Mouse (Mus musculus) CH12.LX (cell line): ENCODE data around the gene Cenpu. TPM values are rescaled to one million over a fixed set of nuclear protein-coding genes. Genes with fewer than 3 reads are reported as not detected.

ENCODE experiments used
- DNase-seq: peaks from one replicate; pipeline ENCODE4 v3.0.0-alpha.2; 2013; ENCODE audit errors: extremely low read depth
- H3K27ac ChIP-seq: 2 replicates; pipeline ENCODE4 v1.5.1; 2012; ENCODE audit warnings: low read depth, mild to moderate bottlenecking, control low read depth, moderate library complexity; ENCODE audit not compliant: insufficient read depth
- H3K27me3 ChIP-seq: replicated peaks from 2 replicates; pipeline ENCODE3; 2012; ENCODE audit warnings: inconsistent platforms
- H3K36me3 ChIP-seq, 2 experiments: replicated peaks in 1 of 2; 2 replicates each; pipeline versions ENCODE3 to v1.6.1; 2012; ENCODE audit warnings: inconsistent platforms in 1 of 2, low read length in 1 of 2, mild to moderate bottlenecking in 1 of 2, mixed read lengths in 1 of 2, moderate library complexity in 1 of 2; ENCODE audit not compliant: control insufficient read depth in 1 of 2, insufficient read depth in 1 of 2
- H3K4me1 ChIP-seq, 2 experiments: 2 replicates each; pipeline ENCODE4 v1.6.1; 2012; ENCODE audit warnings: inconsistent platforms in 1 of 2, moderate library complexity in 1 of 2; ENCODE audit not compliant: insufficient read depth in 2 of 2, control insufficient read depth in 1 of 2
- H3K4me2 ChIP-seq: 2 replicates; pipeline ENCODE4 v1.6.1; 2012; ENCODE audit warnings: low read depth, mild to moderate bottlenecking, control low read depth; ENCODE audit not compliant: poor library complexity, insufficient read depth, severe bottlenecking
- H3K4me3 ChIP-seq, 3 experiments: fragments of 150-350 bp in 1 of 3; sonication (generic) in 1 of 3; replicated peaks in 1 of 3; 2 replicates each; pipeline versions ENCODE3 to v1.5.1; 2011 to 2012; ENCODE audit warnings: low read depth in 2 of 3, low read length in 2 of 3, mild to moderate bottlenecking in 2 of 3, moderate library complexity in 2 of 3, control low read depth in 1 of 3, improper control_type of control experiment in 1 of 3, inconsistent platforms in 1 of 3, mixed read lengths in 1 of 3; ENCODE audit not compliant: poor library complexity in 1 of 3
- H3K79me2 ChIP-seq: replicated peaks from 2 replicates; pipeline ENCODE4 v1.6.1; 2012; ENCODE audit warnings: mild to moderate bottlenecking, moderate library complexity; ENCODE audit not compliant: control insufficient read depth, poor library complexity, insufficient read depth, severe bottlenecking; ENCODE audit errors: extremely low read depth
- H3K9ac ChIP-seq: 2 replicates; pipeline ENCODE4 v1.6.1; 2012; ENCODE audit warnings: low read depth, mild to moderate bottlenecking, control low read depth, moderate library complexity; ENCODE audit not compliant: insufficient read depth
- H3K9me3 ChIP-seq: replicated peaks from 2 replicates; pipeline ENCODE3; 2012; ENCODE audit warnings: low read length, inconsistent platforms, mixed read lengths
- BHLHE40 ChIP-seq: IDR thresholded peaks from 2 replicates; pipeline ENCODE4 v1.6.1; 2011; ENCODE audit warnings: mild to moderate bottlenecking, low read depth, low read length, improper control_type of control experiment
- CHD1 ChIP-seq: IDR thresholded peaks from 2 replicates; pipeline ENCODE4 v1.6.1; 2012; ENCODE audit warnings: low read depth, low read length, improper control_type of control experiment, inconsistent platforms
- E2F4 ChIP-seq: IDR thresholded peaks from 2 replicates; pipeline ENCODE4 v1.6.1; 2011; ENCODE audit warnings: low read depth, low read length, improper control_type of control experiment; ENCODE audit not compliant: insufficient replicate concordance
- ELF1 ChIP-seq: IDR thresholded peaks from 2 replicates; pipeline ENCODE4 v1.6.1; 2014; ENCODE audit warnings: low read depth, mild to moderate bottlenecking, inconsistent platforms, low read length, improper control_type of control experiment
- JUN ChIP-seq: IDR thresholded peaks from 2 replicates; pipeline ENCODE4 v1.6.1; 2011; ENCODE audit warnings: low read depth, mild to moderate bottlenecking, low read length, improper control_type of control experiment, moderate library complexity; ENCODE audit not compliant: insufficient read depth
- JUND ChIP-seq: conservative IDR thresholded peaks from 2 replicates; pipeline ENCODE4 v1.6.1; 2011; ENCODE audit warnings: low read depth, low read length, improper control_type of control experiment
- KAT2A ChIP-seq: IDR thresholded peaks from 2 replicates; pipeline ENCODE4 v1.6.1; 2012; ENCODE audit warnings: low read length, improper control_type of control experiment, inconsistent platforms; ENCODE audit not compliant: insufficient replicate concordance
- MAX ChIP-seq: IDR thresholded peaks from 2 replicates; pipeline ENCODE4 v1.6.1; 2011; ENCODE audit warnings: low read length, improper control_type of control experiment
- MAZ ChIP-seq: IDR thresholded peaks from 2 replicates; pipeline ENCODE4 v1.6.1; 2012; ENCODE audit warnings: low read depth, mild to moderate bottlenecking, inconsistent platforms, low read length, improper control_type of control experiment, moderate library complexity
- NELFE ChIP-seq: IDR thresholded peaks from 2 replicates; pipeline ENCODE4 v1.6.1; 2011; ENCODE audit warnings: low read depth, low read length, improper control_type of control experiment
- NRF1 ChIP-seq: IDR thresholded peaks from 2 replicates; pipeline ENCODE4 v1.6.1; 2014; ENCODE audit warnings: low read depth, mild to moderate bottlenecking, inconsistent platforms, low read length, improper control_type of control experiment, moderate library complexity
- POLR2A ChIP-seq: IDR thresholded peaks from 2 replicates; pipeline ENCODE4 v1.6.1; 2011; ENCODE audit warnings: low read depth, mild to moderate bottlenecking, improper control_type of control experiment, low read length
- POLR2AphosphoS2 ChIP-seq: IDR thresholded peaks from 2 replicates; pipeline ENCODE4 v1.6.1; 2011; ENCODE audit warnings: low read depth, low read length, improper control_type of control experiment
- RAD21 ChIP-seq: IDR thresholded peaks from 2 replicates; pipeline ENCODE4 v1.6.1; 2011; ENCODE audit warnings: low read depth, mild to moderate bottlenecking, low read length, improper control_type of control experiment, moderate library complexity
- RCOR1 ChIP-seq: conservative IDR thresholded peaks from 2 replicates; pipeline ENCODE4 v1.6.1; 2012; ENCODE audit warnings: low read depth, mild to moderate bottlenecking, inconsistent platforms, low read length, improper control_type of control experiment
- SMC3 ChIP-seq: IDR thresholded peaks from 2 replicates; pipeline ENCODE4 v1.6.1; 2011; ENCODE audit warnings: low read depth, low read length, improper control_type of control experiment
- TBP ChIP-seq: conservative IDR thresholded peaks from 2 replicates; pipeline ENCODE4 v1.6.1; 2011; ENCODE audit warnings: low read depth, low read length, improper control_type of control experiment
- UBTF ChIP-seq: IDR thresholded peaks from 2 replicates; pipeline ENCODE4 v1.6.1; 2012; ENCODE audit warnings: low read depth, mild to moderate bottlenecking, inconsistent platforms, low read length, improper control_type of control experiment, moderate library complexity
- USF1 ChIP-seq: IDR thresholded peaks from 2 replicates; pipeline ENCODE4 v1.6.1; 2014; ENCODE audit warnings: low read depth, mild to moderate bottlenecking, inconsistent platforms, low read length, improper control_type of control experiment
- ZKSCAN1 ChIP-seq: IDR thresholded peaks from 2 replicates; pipeline ENCODE4 v1.6.1; 2012; ENCODE audit warnings: low read depth, inconsistent platforms, low read length, improper control_type of control experiment, borderline replicate concordance
- ZNF384 ChIP-seq: IDR thresholded peaks from 2 replicates; pipeline ENCODE4 v1.6.1; 2012; ENCODE audit warnings: low read depth, low read length, improper control_type of control experiment, inconsistent platforms
- dilution Hi-C: fragments of 300-500 bp; cut with MboI; formaldehyde crosslinking; loops from 2 replicates; pipeline ENCODE4 v1.14.3; 2020; ENCODE audit warnings: low sequenced_read_pairs; ENCODE audit not compliant: extremely low pct_unique_long_range_greater_than_20kb, extremely low pct_ligation_motif_present
- in situ Hi-C: fragments of 300-500 bp; cut with MboI; formaldehyde crosslinking; loops from 3 replicates; pipeline ENCODE4 v1.14.3; 2019; ENCODE audit warnings: low sequenced_read_pairs, low pct_ligation_motif_present, low pct_unique_long_range_greater_than_20kb, mixed read lengths
- polyA plus RNA-seq: library from polyadenylated mRNA; unstranded; fragments of >175 nt; gene quantifications from 2 replicates; pipeline ENCODE4 v1.2.1, GENCODE M21; 2012; ENCODE audit warnings: low read depth; ENCODE audit not compliant: insufficient read length
- total RNA-seq, 2 experiments: library from RNA; depleted of rRNA; stranded (reverse); fragments of 300-350 nt in 1 of 2; fragments of >200 nt in 1 of 2; gene quantifications; 2 replicates each; pipeline ENCODE4 v1.2.3; 2012 to 2014

Cenpu gene
- total and polyA plus RNA-seq, 3 experiments, result 7.8 to 27.7 (median 26.8) TPM

DNA sequence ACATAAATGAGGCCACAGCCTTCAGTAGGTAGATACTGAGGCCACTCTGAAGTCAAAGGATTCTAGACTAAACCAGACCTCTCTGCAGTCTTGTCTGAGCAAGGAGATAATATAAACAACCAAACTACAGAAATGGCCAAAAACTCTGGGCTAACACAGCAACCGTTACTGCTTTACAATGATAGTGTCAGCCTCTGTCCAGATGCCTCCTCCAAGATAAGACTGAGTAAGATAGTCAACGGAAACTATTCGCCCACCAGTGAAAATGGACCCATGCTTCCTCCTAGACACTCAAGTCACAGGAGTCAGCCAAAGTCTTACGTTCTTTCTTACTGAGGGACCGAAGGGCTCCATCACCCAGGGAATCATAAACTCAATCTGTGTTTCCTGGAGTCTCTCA, 36.1 kb downstream of the Cenpu start:
- no peak overlapping the region for H3K9ac ChIP-seq
- no peak for DNase-seq
- in situ Hi-C loops (no loop called here), dilution Hi-C loops (no loop called here)
- peaks cover 18 to 45% of the 10 kb centered on the region in 2 experiments for H3K36me3 ChIP-seq
- H3K4me1 ChIP-seq, result peaks cover 0 to 6% of the 10 kb centered on the region in 2 experiments; a peak in 1 of 4 replicates
- H3K4me3 ChIP-seq, result no peak overlapping the region
- no peak overlapping the region for H3K27ac ChIP-seq
- H3K4me2 ChIP-seq, result no peak overlapping the region
- no peaks in the 10 kb centered on the region for H3K9me3 ChIP-seq
- TF ChIP-seq KAT2A, result no peak
- TF ChIP-seq JUND, result no peak
- no peak for TF ChIP-seq SMC3
- TF ChIP-seq NRF1, result no peak
- no peak for TF ChIP-seq MAX
- no peak for TF ChIP-seq BHLHE40
- no peak for TF ChIP-seq POLR2AphosphoS2
- TF ChIP-seq RAD21, result no peak
- TF ChIP-seq ZNF384, result no peak
- TF ChIP-seq RCOR1, result no peak
- TF ChIP-seq TBP, result no peak
- no peak for TF ChIP-seq NELFE
- no peak for TF ChIP-seq JUN
- no peak for TF ChIP-seq POLR2A
- no peak for TF ChIP-seq E2F4
- no peak for TF ChIP-seq ZKSCAN1
- TF ChIP-seq MAZ, result no peak
- TF ChIP-seq ELF1, result no peak
- no peak for TF ChIP-seq CHD1
- no peaks in the 10 kb centered on the region for H3K27me3 ChIP-seq
- H3K79me2 ChIP-seq, result no peaks in the 10 kb centered on the region

DNA sequence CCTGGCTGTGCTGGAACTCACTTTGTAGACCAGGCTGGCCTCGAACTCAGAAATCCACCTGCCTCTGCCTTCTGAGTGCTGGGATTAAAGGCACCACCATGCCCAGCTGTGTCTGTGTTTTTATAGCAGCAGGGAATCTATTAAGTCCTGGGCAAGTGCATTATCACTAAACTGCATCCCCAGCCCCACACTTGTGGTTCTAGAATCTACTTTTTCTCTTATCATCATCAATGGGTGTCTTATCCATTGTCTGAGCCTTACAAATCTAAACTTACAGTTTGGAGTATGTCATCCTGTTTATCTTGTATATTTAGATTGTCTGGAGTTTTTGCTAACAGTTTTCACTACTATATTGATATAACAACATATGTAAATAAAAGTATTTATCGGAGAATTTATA, 36.8 kb downstream of the Cenpu start:
- Histone ChIP-seq H3K4me2 (no peak overlapping the region), H3K4me3 (no peak overlapping the region), H3K36me3 (peaks cover 23 to 50% of the 10 kb centered on the region in 2 experiments), H3K27me3 (no peaks in the 10 kb centered on the region), H3K27ac (no peak overlapping the region), H3K79me2 (no peaks in the 10 kb centered on the region), H3K9me3 (no peaks in the 10 kb centered on the region), H3K9ac (no peak overlapping the region), H3K4me1 (peaks cover 0 to 6% of the 10 kb centered on the region in 2 experiments; a peak in 1 of 4 replicates)
- in situ Hi-C loops, result no loop called here
- dilution Hi-C loops, result no loop called here
- no peak for DNase-seq
- no peak for TF ChIP-seq SMC3
- TF ChIP-seq UBTF, result no peak
- TF ChIP-seq USF1, result no peak
